Mouse (Mus musculus): ENCODE results near the gene Zfp426.
A peak's percentile ranks its signal among the peaks of the same experiment; 100 is the strongest.

- TF ChIP-seq EP300 (IDR thresholded peaks at IDR 0.05; ENCODE audit: low read depth) (peak; percentile 56), CTCF (IDR thresholded peaks at IDR 0.05; ENCODE audit: low read depth) (no peak)
These were observed 17.1 kb upstream of the Zfp426 start for GRCm38 (mm10) chr9:20509676-20510075.

Data from liver, embryonic 14.5 days (tissue).